Mouse (Mus musculus) limb, embryonic 11.5 days (tissue): ENCODE results near the gene Sidt1. TPM values are rescaled to one million over a fixed set of nuclear protein-coding genes. Genes with fewer than 3 reads are reported as not detected.
A peak's percentile ranks its signal among the peaks of the same experiment; 100 is the strongest.

ENCODE experiments used
- ATAC-seq: fragments of 200-750 bp; cut with Nextera tagmentation; 2 replicates; pipeline ENCODE4 v1.8.0; 2017; ENCODE audit warnings: low read depth; ENCODE audit not compliant: insufficient number of reproducible peaks, low FRiP score, low TSS enrichment
- DNase-seq: peaks from one replicate; pipeline ENCODE4 v3.0.0-alpha.2; 2015; ENCODE audit warnings: low spot score
- H3K27ac ChIP-seq: fragments of 300-500 bp; sonication (generic); replicated peaks from 2 replicates; pipeline ENCODE4 v1.5.1; 2014; ENCODE audit warnings: low read depth, mild to moderate bottlenecking, low read length
- H3K27me3 ChIP-seq: fragments of 300-500 bp; sonication (generic); 2 replicates; pipeline ENCODE4 v1.6.1; 2014; ENCODE audit warnings: mild to moderate bottlenecking, low read length, mixed read lengths; ENCODE audit not compliant: control insufficient read depth, insufficient read depth
- H3K36me3 ChIP-seq: fragments of 300-500 bp; sonication (generic); 2 replicates; pipeline ENCODE4 v1.6.1; 2014; ENCODE audit warnings: mild to moderate bottlenecking, low read length, moderate library complexity, mixed read lengths; ENCODE audit not compliant: control insufficient read depth, insufficient read depth
- H3K4me1 ChIP-seq: fragments of 300-500 bp; sonication (generic); 2 replicates; pipeline ENCODE4 v1.6.1; 2014; ENCODE audit warnings: low read length, mixed read lengths; ENCODE audit not compliant: control insufficient read depth, insufficient read depth
- H3K4me2 ChIP-seq: fragments of 300-500 bp; sonication (generic); 2 replicates; pipeline ENCODE4 v1.6.1; 2014; ENCODE audit warnings: low read depth, mild to moderate bottlenecking, moderate library complexity; ENCODE audit not compliant: severe bottlenecking
- H3K4me3 ChIP-seq: fragments of 300-500 bp; sonication (generic); 2 replicates; pipeline ENCODE4 v1.5.1; 2014; ENCODE audit warnings: low read depth, low read length
- H3K9ac ChIP-seq: fragments of 300-500 bp; sonication (generic); 2 replicates; pipeline ENCODE4 v1.6.1; 2014; ENCODE audit warnings: mild to moderate bottlenecking, low read length
- H3K9me3 ChIP-seq: fragments of 300-500 bp; sonication (generic); 2 replicates; pipeline ENCODE4 v1.6.1; 2016; ENCODE audit warnings: low read length; ENCODE audit not compliant: control insufficient read depth
- WGBS: fragments of 180-500 bp; shearing (Covaris S2); extraction: QIAGEN DNeasy Blood & Tissue Kit; methylation state at CpG from one replicate; pipeline ENCODE4 v1.1.7; 2014; 5-methylcytosine and 5-hydroxymethylcytosine counted together
- polyA plus RNA-seq: library from polyadenylated mRNA; unstranded; fragments of >200 nt; fragmentation: Nextera tagmentation; extraction: Ambion mirVana; gene quantifications from 2 replicates; pipeline ENCODE4 v1.2.1, GENCODE M21; 2014

Gene Sidt1
- polyA plus RNA-seq, 1 experiment from 2014 or later: 0.11 TPM

GRCm38 (mm10) chr16:44252735-44253134 is 80.3 kb downstream of the Sidt1 start:
- DNase-seq (no peak), ATAC-seq (no peak)
- no peak overlapping the region for H3K4me2 ChIP-seq
- 89% methylated on average over 3 of the region's 3 CpGs for WGBS
- no peaks in the 10 kb centered on the region for H3K4me1 ChIP-seq
- H3K9ac ChIP-seq: no peak overlapping the region
- no peak overlapping the region for H3K4me3 ChIP-seq
- H3K36me3 ChIP-seq: no peaks in the 10 kb centered on the region
- no peaks in the 10 kb centered on the region for H3K9me3 ChIP-seq
- no peak overlapping the region for H3K27ac ChIP-seq
- no peaks in the 10 kb centered on the region for H3K27me3 ChIP-seq

GRCm38 (mm10) chr16:44249985-44250384 is 83.0 kb downstream of the Sidt1 start:
- H3K27me3 ChIP-seq: no peaks in the 10 kb centered on the region
- no peak overlapping the region for H3K27ac ChIP-seq
- no peaks in the 10 kb centered on the region for H3K9me3 ChIP-seq
- no peak overlapping the region for H3K9ac ChIP-seq
- DNase-seq (no peak), ATAC-seq (no peak)
- H3K36me3 ChIP-seq: no peaks in the 10 kb centered on the region
- no peak overlapping the region for H3K4me2 ChIP-seq
- H3K4me1 ChIP-seq: no peaks in the 10 kb centered on the region
- no peak overlapping the region for H3K4me3 ChIP-seq
- 87% methylated on average over 10 of the region's 10 CpGs for WGBS

- Histone ChIP-seq H3K9me3 (no peaks in the 10 kb centered on the region), H3K4me2 (no peak overlapping the region), H3K27ac (no peak overlapping the region), H3K9ac (no peak overlapping the region), H3K36me3 (no peaks in the 10 kb centered on the region), H3K27me3 (no peaks in the 10 kb centered on the region), H3K4me3 (no peak overlapping the region), H3K4me1 (no peaks in the 10 kb centered on the region)
- no peak for DNase-seq
- 67% methylated on average over 7 of the region's 7 CpGs for WGBS
- ATAC-seq: no peak
Measured at GRCm38 (mm10) chr16:44243323-44243722, 89.7 kb downstream of the Sidt1 start.

- no peak overlapping the region for H3K9ac ChIP-seq
- no peaks in the 10 kb centered on the region for H3K9me3 ChIP-seq
- H3K4me1 ChIP-seq: no peaks in the 10 kb centered on the region
- H3K27ac ChIP-seq: no peak overlapping the region
- H3K36me3 ChIP-seq: no peaks in the 10 kb centered on the region
- peak; percentile 23; the same call in 1 of the 2 replicates for ATAC-seq
- no peaks in the 10 kb centered on the region for H3K27me3 ChIP-seq
- peak; percentile 84 for DNase-seq
- no peak overlapping the region for H3K4me3 ChIP-seq
- H3K4me2 ChIP-seq: no peak overlapping the region
- WGBS: 4% methylated on average over 1 of the region's 1 CpGs
Measured at GRCm38 (mm10) chr16:44242633-44243032, 90.4 kb downstream of the Sidt1 start.

GRCm38 (mm10) chr16:44240406-44240805 is 92.6 kb downstream of the Sidt1 start:
- Histone ChIP-seq H3K4me3 (no peak overlapping the region), H3K27ac (no peak overlapping the region), H3K4me2 (no peak overlapping the region), H3K36me3 (no peaks in the 10 kb centered on the region), H3K9ac (no peak overlapping the region), H3K4me1 (no peaks in the 10 kb centered on the region), H3K9me3 (no peaks in the 10 kb centered on the region), H3K27me3 (no peaks in the 10 kb centered on the region)
- no peak for DNase-seq
- WGBS: 63% methylated on average over 8 of the region's 8 CpGs
- ATAC-seq: no peak

- Histone ChIP-seq H3K9me3 (no peaks in the 10 kb centered on the region), H3K27me3 (no peaks in the 10 kb centered on the region), H3K4me3 (no peak overlapping the region), H3K4me2 (no peak overlapping the region), H3K4me1 (no peaks in the 10 kb centered on the region), H3K36me3 (no peaks in the 10 kb centered on the region), H3K9ac (no peak overlapping the region), H3K27ac (no peak overlapping the region)
- ATAC-seq: no peak
- 61% methylated on average over 10 of the region's 10 CpGs for WGBS
- DNase-seq: no peak
Measured at GRCm38 (mm10) chr16:44238835-44239263, 94.1 kb downstream of the Sidt1 start.

- Histone ChIP-seq H3K9me3 (no peaks in the 10 kb centered on the region), H3K9ac (no peak overlapping the region), H3K4me1 (no peaks in the 10 kb centered on the region), H3K27ac (no peak overlapping the region), H3K4me2 (no peak overlapping the region), H3K4me3 (no peak overlapping the region), H3K27me3 (no peaks in the 10 kb centered on the region), H3K36me3 (no peaks in the 10 kb centered on the region)
- ATAC-seq (no peak), DNase-seq (no peak)
- 73% methylated on average over 3 of the region's 3 CpGs for WGBS
Measured at GRCm38 (mm10) chr16:44237836-44238235, 95.2 kb downstream of the Sidt1 start.

GRCm38 (mm10) chr16:44233019-44233418 is 100.0 kb downstream of the Sidt1 start:
- Histone ChIP-seq H3K27me3 (no peaks in the 10 kb centered on the region), H3K4me3 (no peak overlapping the region), H3K9me3 (no peaks in the 10 kb centered on the region), H3K4me1 (no peaks in the 10 kb centered on the region), H3K4me2 (no peak overlapping the region), H3K36me3 (no peaks in the 10 kb centered on the region), H3K27ac (no peak overlapping the region), H3K9ac (no peak overlapping the region)
- DNase-seq (no peak), ATAC-seq (no peak)
- WGBS: 92% methylated on average over 7 of the region's 7 CpGs

GRCm38 (mm10) chr16:44226706-44227291 is 106.2 kb downstream of the Sidt1 start:
- no peak overlapping the region for H3K27ac ChIP-seq
- no peaks in the 10 kb centered on the region for H3K9me3 ChIP-seq
- no peak for DNase-seq
- WGBS: 92% methylated on average over 13 of the region's 13 CpGs
- no peak overlapping the region for H3K4me2 ChIP-seq
- no peak for ATAC-seq
- no peaks in the 10 kb centered on the region for H3K4me1 ChIP-seq
- no peaks in the 10 kb centered on the region for H3K36me3 ChIP-seq
- H3K27me3 ChIP-seq: no peaks in the 10 kb centered on the region
- H3K9ac ChIP-seq: no peak overlapping the region
- H3K4me3 ChIP-seq: no peak overlapping the region
